Mouse (Mus musculus) liver, postnatal 0 days (tissue): ENCODE data around the gene Nipal4.

Experiments used
- CTCF ChIP-seq: sonication (generic); IDR thresholded peaks from 2 replicates; pipeline ENCODE4 v1.5.1; 2016; ENCODE audit warnings: antibody characterized with exemption, low read depth
- EP300 ChIP-seq: IDR thresholded peaks from 2 replicates; pipeline ENCODE4 v1.6.1; 2016; ENCODE audit warnings: antibody characterized with exemption, low read depth, mild to moderate bottlenecking

- TF ChIP-seq CTCF (no peak), EP300 (no peak)
Measured at GRCm38 (mm10) chr11:46146619-46147018, 19.7 kb downstream of the Nipal4 start.
